Mouse (Mus musculus) ES-E14 (cell line): ENCODE measurements around the gene Gm13178. TPM values are rescaled to one million over a fixed set of nuclear protein-coding genes. Genes with fewer than 3 reads are reported as not detected.

ENCODE experiments used
- DNase-seq: peaks from one replicate; pipeline ENCODE4 v3.0.0-alpha.2; 2013; ENCODE audit warnings: low read depth, low spot score
- H3K27ac ChIP-seq: 2 replicates; pipeline ENCODE4 v1.5.1; 2012; ENCODE audit warnings: low read depth, mild to moderate bottlenecking, low read length, moderate library complexity, mixed read lengths; ENCODE audit not compliant: poor library complexity, insufficient read depth, severe bottlenecking
- H3K36me3 ChIP-seq: 2 replicates; pipeline ENCODE4 v1.6.1; 2012; ENCODE audit warnings: mild to moderate bottlenecking, low read length, moderate library complexity, mixed read lengths; ENCODE audit not compliant: control insufficient read depth, poor library complexity, insufficient read depth, severe bottlenecking
- H3K4me1 ChIP-seq, 2 experiments: fragments of 150-350 bp in 1 of 2; sonication (generic) in 1 of 2; 2 replicates each; pipeline ENCODE4 v1.6.1; 2012; ENCODE audit warnings: low read length in 2 of 2, mild to moderate bottlenecking in 1 of 2, mixed read lengths in 1 of 2; ENCODE audit not compliant: control insufficient read depth in 2 of 2, insufficient read depth in 2 of 2, poor library complexity in 1 of 2
- H3K4me3 ChIP-seq, 2 experiments: fragments of 150-350 bp in 1 of 2; sonication (generic) in 1 of 2; 2 replicates each; pipeline ENCODE4 v1.5.1; 2012; ENCODE audit warnings: low read length in 2 of 2, low read depth in 1 of 2, mild to moderate bottlenecking in 1 of 2, mixed read lengths in 1 of 2; ENCODE audit not compliant: insufficient read depth in 1 of 2, poor library complexity in 1 of 2, severe bottlenecking in 1 of 2
- H3K9ac ChIP-seq: 2 replicates; pipeline ENCODE4 v1.6.1; 2012; ENCODE audit warnings: low read depth, mild to moderate bottlenecking, low read length, mixed read lengths; ENCODE audit not compliant: poor library complexity, insufficient read depth, severe bottlenecking
- H3K9me3 ChIP-seq: fragments of 150-350 bp; sonication (generic); 2 replicates; pipeline ENCODE4 v1.6.1; 2012; ENCODE audit warnings: low read depth, mild to moderate bottlenecking, low read length; ENCODE audit not compliant: control insufficient read depth, insufficient read depth
- CHD2 ChIP-seq: IDR thresholded peaks from 2 replicates; pipeline ENCODE4 v1.6.1; 2014; ENCODE audit warnings: mild to moderate bottlenecking, low read depth, low read length, inconsistent platforms
- HCFC1 ChIP-seq: IDR thresholded peaks from 2 replicates; pipeline ENCODE4 v1.6.1; 2012; ENCODE audit warnings: low read length, inconsistent platforms, borderline replicate concordance; ENCODE audit not compliant: insufficient read depth
- MAFK ChIP-seq: IDR thresholded peaks from 2 replicates; pipeline ENCODE4 v1.6.1; 2014; ENCODE audit warnings: mild to moderate bottlenecking, low read depth, low read length, inconsistent platforms; ENCODE audit not compliant: insufficient read depth
- ZC3H11A ChIP-seq: IDR thresholded peaks from 2 replicates; pipeline ENCODE4 v1.6.1; 2012; ENCODE audit warnings: low read depth, mild to moderate bottlenecking, inconsistent platforms, low read length, borderline replicate concordance
- ZNF384 ChIP-seq: IDR thresholded peaks from 2 replicates; pipeline ENCODE4 v1.6.1; 2012; ENCODE audit warnings: low read depth, low read length, inconsistent platforms
- in situ Hi-C, 2 experiments: fragments of 600-800 bp; cut with MboI; formaldehyde crosslinking; loops; one replicate each; pipeline ENCODE4 v1.15.1; 2025; ENCODE audit warnings: low sequenced_read_pairs in 2 of 2, inconsistent platforms in 1 of 2; ENCODE audit not compliant: unreplicated experiment in 2 of 2
- total RNA-seq: library from RNA; depleted of rRNA; stranded (reverse); fragments of 300-350 nt; gene quantifications from 2 replicates; pipeline ENCODE4 v1.2.3, GENCODE M21; 2012; rRNA removed

Gene Gm13178
- total RNA-seq, 1 experiment = not detected

DNA sequence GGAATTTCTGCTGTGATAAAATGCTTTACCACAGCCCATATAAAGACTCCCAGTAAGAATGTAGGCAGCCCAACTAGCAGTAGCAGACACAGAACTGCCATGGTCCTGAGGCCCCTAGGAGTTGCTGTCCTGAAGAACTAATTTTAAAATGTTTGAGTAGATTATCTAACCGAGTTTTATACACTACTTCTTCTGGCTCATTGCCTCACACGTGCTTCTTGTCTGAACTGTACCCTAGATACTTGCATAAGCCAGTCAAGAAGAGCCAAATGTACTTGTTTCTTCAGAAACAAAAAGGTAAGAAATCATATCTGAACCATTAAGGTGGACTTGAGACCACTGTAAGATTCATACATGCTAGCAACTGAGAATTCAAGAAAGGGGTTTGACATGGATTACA, 34.9 kb downstream of the Gm13178 start, which contains the start of gene Gm436:
Gene Gm436 (minus strand): TSS at position 101 of the 400 bp plus-strand sequence.
- no peak for DNase-seq
- no peak within 1 kb of the TSS for H3K4me3 ChIP-seq
- no peaks in the 10 kb centered on the region for H3K36me3 ChIP-seq
- H3K27ac ChIP-seq = no peak within 1 kb of the TSS
- in situ Hi-C loops = no loop called here
- H3K9me3 ChIP-seq = no peaks in the 10 kb centered on the region
- no peak within 1 kb of the TSS for H3K9ac ChIP-seq
- TF ChIP-seq HCFC1 (no peak), ZNF384 (no peak), CHD2 (no peak), MAFK (no peak), ZC3H11A (no peak)
- H3K4me1 ChIP-seq = no peaks in the 10 kb centered on the region

Other genes with a start within 250 kb of the Gm13178 start
- not detected in 2 replicates for gene 9430007A20Rik, start 201.6 kb downstream of the Gm13178 start, total RNA-seq
- gene Gm13124, start 156.3 kb downstream of the Gm13178 start, total RNA-seq = 0.22 and 0.37 TPM in 2 replicates
- gene Aadacl4, start 107.7 kb downstream of the Gm13178 start, total RNA-seq = not detected in 2 replicates
- not detected in 2 replicates for gene Gm436, start 35.0 kb downstream of the Gm13178 start, total RNA-seq
- not detected in 2 replicates for gene Gm438, start 65.2 kb upstream of the Gm13178 start, total RNA-seq
- 3.8 and 5.3 TPM in 2 replicates for gene Dhrs3, start 171.4 kb upstream of the Gm13178 start, total RNA-seq